Mouse (Mus musculus) kidney, postnatal 14 days (tissue): ENCODE measurements around the gene Phka1.
"Not testable (repeated sequence)": the region's sequence is repeated elsewhere in the genome, so short reads cannot be mapped to it uniquely, and the experiment has no call there.

Source experiments
- DNase-seq: peaks from one replicate; pipeline ENCODE4 v3.0.0; 2022; ENCODE audit warnings: mixed read lengths

Gene Phka1

GRCm38 (mm10) chrX:102643823-102644572 is at the start of gene Phka1:
Phka1 (minus strand) TSS chrX:102644246.
- peak; percentile 90 for DNase-seq

GRCm38 (mm10) chrX:102689252-102689651 is 45.2 kb upstream of the Phka1 start:
- peak; percentile 1 for DNase-seq

DNA sequence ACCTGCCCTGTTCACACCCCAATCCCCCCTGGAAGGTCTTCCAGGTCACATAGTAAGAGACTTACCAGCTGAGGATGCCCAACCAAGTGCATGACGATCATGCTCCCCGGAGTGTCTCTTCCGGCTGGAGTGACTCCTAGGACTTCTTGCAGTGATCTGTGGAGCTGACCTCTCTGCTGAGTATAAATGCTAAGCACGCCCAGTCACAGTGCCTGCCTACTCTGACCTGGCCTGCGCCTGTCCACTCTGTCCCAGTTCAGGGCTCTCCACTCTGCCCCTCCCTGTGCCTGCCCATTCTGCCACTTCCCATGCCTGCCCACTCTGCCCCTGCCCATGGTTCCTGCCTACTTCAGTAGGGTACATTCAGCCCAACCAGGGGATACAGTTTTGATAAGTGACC is 42.8 kb upstream of the Phka1 start, which contains the start of gene Gm3880:
Gene Gm3880 (minus strand): TSS at position 101 of the 400 bp plus-strand sequence.
- DNase-seq, result not testable (repeated sequence)

- DNase-seq, result not testable (repeated sequence)
Measured at GRCm38 (mm10) chrX:102684706-102685105, 40.7 kb upstream of the Phka1 start.

DNA sequence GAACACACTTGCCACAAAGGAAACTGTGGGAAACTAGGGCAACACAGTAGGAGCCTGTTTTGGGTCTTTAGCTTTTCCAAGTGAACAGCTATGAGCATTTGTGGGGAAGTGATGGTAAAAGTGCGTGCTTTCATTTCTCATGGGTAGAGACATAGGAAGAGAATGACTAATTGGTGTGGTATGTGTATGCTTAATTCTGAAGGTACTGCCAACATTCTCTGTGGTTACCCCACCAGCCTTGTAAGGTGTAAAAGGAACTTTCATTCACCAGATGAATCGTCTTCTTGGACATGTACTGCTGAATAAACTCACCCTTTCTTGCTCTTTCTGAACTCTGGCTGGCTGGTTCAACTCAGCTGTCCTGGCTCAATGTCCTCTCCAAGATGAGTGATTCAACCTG is 22.6 kb upstream of the Phka1 start:
- DNase-seq, result no peak

- DNase-seq, result peak; percentile 7
Measured at GRCm38 (mm10) chrX:102660712-102661111, 16.7 kb upstream of the Phka1 start.

GRCm38 (mm10) chrX:102645691-102646090 is 1.6 kb upstream of the Phka1 start:
- no peak for DNase-seq

DNA sequence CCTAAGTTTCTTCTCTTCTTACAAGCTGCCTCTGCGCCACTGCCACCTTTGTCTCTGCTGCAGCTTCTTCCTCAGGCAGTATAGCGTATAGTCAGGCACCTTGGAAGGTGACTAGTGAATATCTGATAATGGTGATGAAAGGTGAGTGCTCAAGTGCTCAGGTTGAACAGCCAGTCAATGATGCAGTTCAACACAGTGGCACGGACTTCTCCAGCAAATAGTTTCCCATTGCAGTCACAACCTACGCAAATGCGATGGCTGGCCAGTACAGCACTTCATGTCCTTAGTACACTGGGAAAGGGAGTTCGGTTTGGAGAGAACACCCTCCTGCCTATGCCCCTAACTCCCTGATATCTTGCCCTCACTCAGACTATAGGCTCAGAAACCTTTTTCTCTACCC is 1.1 kb upstream of the Phka1 start:
- no peak for DNase-seq

- DNase-seq, result no peak
Measured at GRCm38 (mm10) chrX:102644573-102644951, 516 bp upstream of the Phka1 start.

- DNase-seq, result no peak
Measured at GRCm38 (mm10) chrX:102601269-102601668, 42.8 kb downstream of the Phka1 start.

DNA sequence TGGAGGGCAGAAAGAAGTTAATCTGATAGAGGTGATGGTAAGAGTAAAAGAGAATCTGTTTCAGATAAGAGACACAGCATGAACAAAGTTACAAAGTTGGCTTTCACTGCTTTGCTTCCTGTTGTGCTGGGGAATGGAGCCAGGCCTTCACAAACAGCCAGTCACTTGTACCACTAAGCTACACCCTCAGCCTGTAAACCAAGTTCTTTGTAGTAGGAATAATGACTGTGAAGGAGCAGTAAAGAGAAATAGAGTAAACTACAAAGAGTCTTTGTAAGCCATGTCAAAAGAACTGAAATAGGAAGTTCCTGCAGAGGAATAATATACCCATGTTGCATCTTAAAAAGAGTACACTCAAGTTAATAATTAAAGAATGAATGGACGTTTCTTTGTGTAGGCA is 55.5 kb downstream of the Phka1 start:
- no peak for DNase-seq

- peak; percentile 24 for DNase-seq
Measured at GRCm38 (mm10) chrX:102571186-102571585, 72.9 kb downstream of the Phka1 start.

- no peak for DNase-seq
Measured at GRCm38 (mm10) chrX:102556906-102557305, 87.1 kb downstream of the Phka1 start.

GRCm38 (mm10) chrX:102509205-102509604 is 134.8 kb downstream of the Phka1 start:
- no peak for DNase-seq

DNA sequence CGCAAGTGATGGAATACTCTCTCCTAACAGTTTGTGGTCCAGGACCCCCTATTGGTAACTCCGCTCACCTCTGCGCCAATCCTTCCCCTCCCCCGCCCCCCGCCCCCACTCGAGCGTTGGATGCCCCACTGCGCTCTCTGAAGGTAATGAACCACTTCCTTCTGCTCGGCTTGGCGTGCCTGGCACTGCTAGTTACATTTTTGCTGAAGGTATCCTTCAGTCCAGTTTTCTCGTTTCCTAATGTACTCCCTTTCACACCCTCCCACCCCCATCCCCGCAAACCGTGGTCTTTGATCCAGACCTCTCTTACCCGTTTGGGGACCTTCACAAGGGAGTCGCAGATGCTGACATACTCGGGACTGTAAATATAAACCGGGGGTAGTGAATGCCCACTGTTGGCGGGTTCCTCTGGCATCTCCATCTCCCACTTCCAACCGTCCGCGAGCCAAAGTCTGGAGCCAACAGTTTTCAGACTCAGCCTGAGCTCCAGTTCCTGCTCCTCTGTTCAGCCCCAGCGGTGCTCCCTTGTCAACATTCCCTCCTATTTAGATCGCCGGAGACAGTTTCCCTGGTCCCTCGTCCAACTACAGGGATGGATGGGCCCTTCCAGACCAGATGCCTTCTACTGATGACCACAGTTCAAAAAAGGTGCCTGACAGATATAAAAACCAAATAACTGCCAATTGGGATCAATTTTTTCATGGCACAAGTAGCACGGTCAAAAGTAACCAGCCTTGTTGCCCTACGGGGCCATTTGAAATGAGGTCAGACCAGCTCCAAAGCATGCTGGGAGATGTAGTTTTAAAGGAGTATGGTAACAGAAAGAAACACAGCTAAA is 139.2 kb downstream of the Phka1 start, which contains the start of gene Hdac8:
Gene Hdac8 (minus strand): TSS at position 716 of the 838 bp plus-strand sequence.
- DNase-seq, result peak; percentile 56

- DNase-seq, result no peak
Measured at GRCm38 (mm10) chrX:102504179-102504578, 139.9 kb downstream of the Phka1 start.

DNA sequence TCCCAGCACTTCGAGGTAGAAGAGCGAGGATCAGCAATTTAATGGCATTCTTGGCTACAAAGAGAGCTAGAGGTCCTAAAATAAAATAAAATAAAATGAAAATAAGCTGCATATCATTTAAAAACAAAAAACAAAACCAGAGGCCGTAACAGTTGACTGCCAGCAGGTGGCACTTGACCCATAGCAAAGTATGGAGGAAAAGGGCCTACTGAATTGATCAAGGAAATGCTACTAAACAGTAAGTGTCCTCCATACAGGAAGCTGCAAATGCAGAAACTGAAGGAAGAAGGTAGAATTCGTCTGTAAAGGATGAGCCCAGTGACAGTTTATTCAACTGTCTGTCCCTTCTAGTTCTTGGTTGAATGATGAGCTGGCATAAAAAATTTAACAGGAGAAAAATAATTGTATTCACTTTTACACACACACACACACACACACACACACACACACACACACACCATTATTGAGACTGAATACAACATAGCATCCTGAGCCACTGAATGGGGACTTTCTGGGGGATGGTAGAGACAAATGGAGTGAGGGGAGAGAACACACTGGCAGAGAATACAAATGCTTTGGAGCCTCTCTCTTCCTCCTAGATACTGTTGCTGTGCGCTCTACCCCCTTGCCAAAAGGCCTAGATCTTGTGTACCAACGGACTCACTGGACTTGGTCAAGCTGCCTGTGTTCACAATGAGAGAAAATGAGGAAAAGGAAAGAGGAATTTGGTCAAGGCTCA is 149.9 kb downstream of the Phka1 start:
- DNase-seq, result no peak

DNA sequence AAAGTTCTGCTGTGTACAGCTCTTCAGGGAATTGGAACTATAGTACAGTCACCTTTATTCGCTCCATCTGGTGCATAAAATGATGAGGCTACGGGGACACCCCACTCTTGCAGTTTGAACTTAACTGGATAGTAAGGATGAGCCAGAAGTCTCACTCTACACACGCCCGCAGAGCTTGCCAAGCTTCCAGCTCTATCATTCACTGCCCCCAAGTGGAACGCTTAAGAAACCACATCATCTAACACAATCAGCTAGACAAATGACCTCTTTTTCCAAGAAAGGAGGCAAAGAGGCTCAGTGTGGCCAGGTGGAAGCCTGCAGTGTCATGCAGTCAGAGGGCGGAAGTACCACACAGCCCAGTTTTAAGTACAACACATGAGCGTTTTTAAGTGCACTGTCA is 158.5 kb downstream of the Phka1 start:
- DNase-seq, result no peak

- no peak for DNase-seq
Measured at GRCm38 (mm10) chrX:102479665-102480064, 164.4 kb downstream of the Phka1 start.

DNA sequence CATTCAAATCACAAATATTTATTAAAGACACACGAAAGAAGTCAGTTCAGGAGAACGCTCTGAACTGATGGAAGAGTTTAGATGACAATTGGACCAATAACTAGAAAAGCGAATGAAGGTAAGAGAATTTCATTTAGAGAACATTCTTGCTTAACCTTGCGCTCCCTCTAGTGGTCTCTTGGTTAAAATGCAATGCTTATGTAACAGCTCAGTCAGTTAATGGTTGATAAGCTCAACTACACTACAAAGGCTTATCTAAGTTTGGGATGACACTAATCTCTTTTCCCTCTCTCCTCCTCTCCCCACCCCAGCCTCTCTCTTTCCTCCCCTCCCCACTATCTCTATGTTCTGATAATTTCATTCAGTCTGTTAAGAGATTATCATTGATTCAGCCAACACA is 165.1 kb downstream of the Phka1 start:
- DNase-seq, result peak; percentile 38

DNA sequence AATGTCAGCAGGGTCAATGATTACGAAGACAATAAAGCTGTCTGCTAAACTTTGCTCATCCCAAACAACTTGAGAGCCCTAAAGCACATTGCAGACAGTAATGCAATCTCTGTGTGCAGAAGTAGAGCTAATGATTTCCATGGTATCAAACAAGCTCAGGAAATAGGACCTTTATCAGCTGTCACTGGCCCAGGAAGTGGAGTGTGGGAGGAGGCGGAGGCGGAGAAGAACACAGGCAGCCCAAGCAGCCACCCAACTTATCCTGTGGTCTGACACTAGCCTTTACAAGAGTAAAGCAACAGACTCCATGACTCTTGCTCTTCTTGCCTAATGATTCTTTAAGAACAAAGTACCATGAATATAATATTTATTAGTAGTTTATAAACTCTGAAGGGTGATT is 165.6 kb downstream of the Phka1 start:
- no peak for DNase-seq

- DNase-seq, result peak; percentile 67
Measured at GRCm38 (mm10) chrX:102476784-102477183, 167.3 kb downstream of the Phka1 start.

- no peak for DNase-seq
Measured at GRCm38 (mm10) chrX:102475555-102475954, 168.5 kb downstream of the Phka1 start.
